19 mouse cellular contexts compared by ENCODE assay signal in genomic region chr19:54801123-54801742, GRCm38 (mm10).
A peak's percentile ranks its signal among the peaks of the same experiment; 100 is the strongest.
DNase-seq lines count a peak whose midpoint lies in the region; ATAC-seq and TF ChIP-seq lines count a peak whose summit lies in the region.
"Had no signal": no experiment of that assay in that cellular context is flagged by ENCODE, and none has a peak within 500 bp of the region (broad histone marks: within the 10 kb centered on the region; RNA-seq: fewer than 3 reads in every experiment).

No protein-coding gene starts in this region.

- H3K4me1 ChIP-seq in midbrain, postnatal 0 days (ENCODE audit: insufficient read depth, low read length), result no peaks in the 10 kb centered on the region
- H3K4me1 ChIP-seq in midbrain, embryonic 16.5 days (ENCODE audit: control insufficient read depth, insufficient read depth, low read length), result no peaks in the 10 kb centered on the region
- no peaks in the 10 kb centered on the region for H3K4me1 ChIP-seq in forebrain, postnatal 0 days (ENCODE audit: insufficient read depth)
- H3K4me1 ChIP-seq: hindbrain, embryonic 15.5 days; liver, embryonic 13.5 days; neural tube, embryonic 13.5 days; stomach, embryonic 15.5 days had no signal

- no peak overlapping the region for H3K9ac ChIP-seq in midbrain, postnatal 0 days (replicated peaks; ENCODE audit: low read length, poor library complexity, severe bottlenecking)
- H3K9ac ChIP-seq in midbrain, embryonic 16.5 days (ENCODE audit: low read depth, low read length), result no peak overlapping the region
- no peak overlapping the region for H3K9ac ChIP-seq in forebrain, postnatal 0 days
- H3K9ac ChIP-seq: hindbrain, embryonic 15.5 days; liver, embryonic 13.5 days; neural tube, embryonic 13.5 days; stomach, embryonic 15.5 days had no signal

- no peaks in the 10 kb centered on the region for H3K36me3 ChIP-seq in midbrain, postnatal 0 days (ENCODE audit: insufficient read depth, low read length)
- H3K36me3 ChIP-seq in midbrain, embryonic 16.5 days (ENCODE audit: control insufficient read depth, insufficient read depth, low read length), result no peaks in the 10 kb centered on the region
- H3K36me3 ChIP-seq in forebrain, postnatal 0 days (ENCODE audit: insufficient read depth), result no peaks in the 10 kb centered on the region
- H3K36me3 ChIP-seq: hindbrain, embryonic 15.5 days; liver, embryonic 13.5 days; neural tube, embryonic 13.5 days; stomach, embryonic 15.5 days had no signal

- peak; percentile 15 for DNase-seq in midbrain, postnatal 0 days (ENCODE audit: low spot score)
- peak; percentile 53 for DNase-seq in forebrain, postnatal 0 days
- peak; percentile 14 for DNase-seq in layer of hippocampus, adult 9-11 months
- DNase-seq in adrenal gland, postnatal 14 days, result no peak
- no peak for DNase-seq in right cerebral cortex, adult 18-20 months
- DNase-seq in retina, embryonic 14.5 days (ENCODE audit: low spot score), result no peak
- DNase-seq: cerebellum, adult 8-10 months; kidney, postnatal 25 days; liver, embryonic 13.5 days; lung, adult 2 months; lung, postnatal 36 days; midbrain, embryonic 14.5 days; thymus, adult 18-20 months; thymus, postnatal 36 days had no signal

- no peak for ATAC-seq in midbrain, postnatal 0 days (ENCODE audit: low FRiP score)
- ATAC-seq in midbrain, embryonic 16.5 days, result no peak
- ATAC-seq in forebrain, postnatal 0 days, result peak; percentile 56; the same call in 1 of the 2 replicates

- no peak overlapping the region for H3K27ac ChIP-seq in midbrain, postnatal 0 days (ENCODE audit: low read depth, low read length)
- H3K27ac ChIP-seq in midbrain, embryonic 16.5 days (ENCODE audit: low read length), result no peak overlapping the region
- no peak overlapping the region for H3K27ac ChIP-seq in forebrain, postnatal 0 days (ENCODE audit: low read depth, low read length)
- H3K27ac ChIP-seq: hindbrain, embryonic 15.5 days; liver, embryonic 13.5 days; neural tube, embryonic 13.5 days; stomach, embryonic 15.5 days had no signal

- no peak overlapping the region for H3K4me3 ChIP-seq in midbrain, postnatal 0 days (ENCODE audit: low read depth, low read length)
- no peak overlapping the region for H3K4me3 ChIP-seq in midbrain, embryonic 16.5 days (ENCODE audit: low read depth, low read length)
- no peak overlapping the region for H3K4me3 ChIP-seq in forebrain, postnatal 0 days (ENCODE audit: low read depth, low read length)
- H3K4me3 ChIP-seq: hindbrain, embryonic 15.5 days; liver, embryonic 13.5 days; myocyte; neural tube, embryonic 13.5 days; stomach, embryonic 15.5 days had no signal

- H3K27me3 ChIP-seq in midbrain, postnatal 0 days (ENCODE audit: insufficient read depth, low read length), result no peaks in the 10 kb centered on the region
- no peaks in the 10 kb centered on the region for H3K27me3 ChIP-seq in midbrain, embryonic 16.5 days (ENCODE audit: control insufficient read depth, insufficient read depth, low read depth, low read length)
- no peaks in the 10 kb centered on the region for H3K27me3 ChIP-seq in forebrain, postnatal 0 days (ENCODE audit: insufficient read depth, low read length)
- H3K27me3 ChIP-seq: hindbrain, embryonic 15.5 days; liver, embryonic 13.5 days; neural tube, embryonic 13.5 days; stomach, embryonic 15.5 days had no signal

- WGBS in midbrain, postnatal 0 days, result 74% methylated on average over 8 of the region's 8 CpGs
- WGBS in midbrain, embryonic 16.5 days, result 75% methylated on average over 8 of the region's 8 CpGs
- 52% methylated on average over 8 of the region's 8 CpGs for WGBS in forebrain, postnatal 0 days

- no peaks in the 10 kb centered on the region for H3K9me3 ChIP-seq in midbrain, postnatal 0 days (ENCODE audit: low read length)
- H3K9me3 ChIP-seq in midbrain, embryonic 16.5 days (replicated peaks; ENCODE audit: control insufficient read depth, low read length, poor library complexity, severe bottlenecking), result no peaks in the 10 kb centered on the region
- no peaks in the 10 kb centered on the region for H3K9me3 ChIP-seq in forebrain, postnatal 0 days (ENCODE audit: low read length)
- H3K9me3 ChIP-seq: hindbrain, embryonic 15.5 days; liver, embryonic 13.5 days; neural tube, embryonic 13.5 days; stomach, embryonic 15.5 days had no signal

- H3K4me2 ChIP-seq in midbrain, postnatal 0 days (ENCODE audit: low read depth, low read length, poor library complexity, severe bottlenecking), result no peak overlapping the region
- H3K4me2 ChIP-seq in midbrain, embryonic 16.5 days (ENCODE audit: low read length), result no peak overlapping the region
- H3K4me2 ChIP-seq in forebrain, postnatal 0 days (ENCODE audit: low read depth), result no peak overlapping the region
- H3K4me2 ChIP-seq: hindbrain, embryonic 15.5 days; liver, embryonic 13.5 days; neural tube, embryonic 13.5 days; stomach, embryonic 15.5 days had no signal

- no peak for TF ChIP-seq CTCF in midbrain, postnatal 0 days (IDR thresholded peaks at IDR 0.05)
- TF ChIP-seq CTCF in forebrain, postnatal 0 days (IDR thresholded peaks at IDR 0.05; ENCODE audit: low read depth), result no peak

Comparison
In these comparisons a context has a peak if more than half of its experiments do, and no peak if none do; other contexts are left out.
1. DNase-seq: peak in midbrain, postnatal 0 days (single experiment), forebrain, postnatal 0 days (single experiment) and layer of hippocampus, adult 9-11 months (single experiment); none in adrenal gland, postnatal 14 days (single experiment), right cerebral cortex, adult 18-20 months (single experiment) and retina, embryonic 14.5 days (single experiment).